Mouse (Mus musculus): Measurements from ENCODE around the gene Frat1.

Gene Frat1

GRCm38 (mm10) chr19:41829381-41830105 lies at the start of gene Frat1:
Gene Frat1, plus strand, starts transcription at chr19:41829970.
- peak; percentile 91 for DNase-seq

- DNase-seq: no peak
These were observed 42.9 kb upstream of the Frat1 start for GRCm38 (mm10) chr19:41786896-41787295.

- DNase-seq: no peak
These were observed 40.4 kb upstream of the Frat1 start for GRCm38 (mm10) chr19:41789110-41789961.

- no peak for DNase-seq
These were observed 38.4 kb upstream of the Frat1 start for GRCm38 (mm10) chr19:41791384-41791783.

GRCm38 (mm10) chr19:41792934-41793486 lies 36.8 kb upstream of the Frat1 start:
- DNase-seq: no peak

GRCm38 (mm10) chr19:41794017-41794416 lies 35.8 kb upstream of the Frat1 start:
- no peak for DNase-seq

- no peak for DNase-seq
These were observed 34.9 kb upstream of the Frat1 start for GRCm38 (mm10) chr19:41794901-41795300.

DNA sequence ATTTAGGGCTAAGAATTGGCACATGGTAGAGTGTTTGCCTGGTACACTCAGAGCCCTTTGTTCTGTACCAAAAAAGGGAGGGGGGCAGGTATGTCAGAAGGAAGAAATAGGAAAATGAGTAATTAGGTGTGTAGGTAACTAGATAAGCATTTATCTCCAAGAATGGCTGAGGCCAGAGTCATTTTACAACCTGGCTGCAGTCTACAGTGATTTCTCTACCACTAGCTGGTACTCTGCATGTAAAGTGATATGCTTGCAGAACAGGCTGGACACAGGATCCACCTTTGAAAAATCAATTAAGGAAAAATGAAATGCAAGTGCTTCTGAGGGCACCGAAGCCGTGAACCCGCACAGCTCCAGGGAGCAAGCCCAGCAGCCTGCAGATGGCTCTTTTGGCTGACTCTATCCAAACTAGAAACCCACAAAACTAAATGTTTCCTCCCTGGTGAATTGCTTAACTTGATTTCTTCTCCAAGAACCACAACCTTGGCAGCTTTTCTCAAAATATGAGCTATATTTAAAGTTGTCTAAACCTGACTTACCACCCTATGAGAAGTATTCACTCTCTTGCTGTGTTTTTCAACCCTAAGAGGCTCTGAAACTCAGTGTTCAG lies 33.5 kb upstream of the Frat1 start:
- no peak for DNase-seq

DNA sequence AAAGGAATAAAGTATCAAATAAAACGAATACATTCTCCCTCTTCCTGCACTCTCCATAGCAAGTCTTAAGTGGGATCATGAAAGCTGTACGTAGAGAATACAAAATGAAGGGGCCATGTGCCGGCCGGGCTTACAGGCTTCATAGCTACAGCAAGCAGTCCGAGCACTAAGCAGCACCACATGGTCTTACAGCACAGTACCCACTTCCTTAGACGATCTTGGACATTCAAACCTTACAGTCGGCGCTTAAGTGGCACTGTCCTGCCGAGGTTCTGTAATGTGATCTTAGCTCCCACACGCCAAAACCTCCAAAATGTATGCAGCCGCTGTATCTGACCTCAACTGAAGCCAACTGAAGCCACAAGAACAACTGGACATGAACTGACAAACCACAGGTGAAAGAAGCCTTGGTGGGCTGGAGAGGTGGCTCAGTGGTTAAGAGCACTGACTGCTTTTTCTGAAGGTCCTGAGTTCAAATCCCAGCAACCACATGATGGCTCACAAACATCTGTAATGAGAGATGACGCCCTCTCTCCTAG lies 32.9 kb upstream of the Frat1 start:
- DNase-seq: no peak

- no peak for DNase-seq
These were observed 32.2 kb upstream of the Frat1 start for GRCm38 (mm10) chr19:41797536-41797935.

DNA sequence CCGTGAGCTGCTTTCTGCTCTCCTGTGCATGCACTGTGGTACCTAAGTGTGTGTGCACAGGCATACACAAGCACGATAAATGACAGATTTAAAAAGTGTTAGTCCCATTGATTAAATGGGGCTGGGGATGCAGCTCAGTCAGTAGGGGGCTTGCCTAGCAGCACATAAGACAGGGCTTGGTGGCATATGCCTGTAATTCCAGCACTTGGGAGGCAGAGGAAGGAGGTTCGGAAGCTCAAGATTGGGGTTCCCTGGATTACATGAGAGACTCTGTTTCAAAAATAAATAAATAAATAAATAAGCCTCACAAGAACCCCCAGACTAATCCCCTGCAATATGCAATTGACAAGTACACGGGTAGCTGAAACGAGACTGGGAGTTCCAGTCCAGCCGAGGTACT lies 29.3 kb upstream of the Frat1 start:
- DNase-seq: no peak

GRCm38 (mm10) chr19:41800986-41801741 lies 28.6 kb upstream of the Frat1 start:
- no peak for DNase-seq

DNA sequence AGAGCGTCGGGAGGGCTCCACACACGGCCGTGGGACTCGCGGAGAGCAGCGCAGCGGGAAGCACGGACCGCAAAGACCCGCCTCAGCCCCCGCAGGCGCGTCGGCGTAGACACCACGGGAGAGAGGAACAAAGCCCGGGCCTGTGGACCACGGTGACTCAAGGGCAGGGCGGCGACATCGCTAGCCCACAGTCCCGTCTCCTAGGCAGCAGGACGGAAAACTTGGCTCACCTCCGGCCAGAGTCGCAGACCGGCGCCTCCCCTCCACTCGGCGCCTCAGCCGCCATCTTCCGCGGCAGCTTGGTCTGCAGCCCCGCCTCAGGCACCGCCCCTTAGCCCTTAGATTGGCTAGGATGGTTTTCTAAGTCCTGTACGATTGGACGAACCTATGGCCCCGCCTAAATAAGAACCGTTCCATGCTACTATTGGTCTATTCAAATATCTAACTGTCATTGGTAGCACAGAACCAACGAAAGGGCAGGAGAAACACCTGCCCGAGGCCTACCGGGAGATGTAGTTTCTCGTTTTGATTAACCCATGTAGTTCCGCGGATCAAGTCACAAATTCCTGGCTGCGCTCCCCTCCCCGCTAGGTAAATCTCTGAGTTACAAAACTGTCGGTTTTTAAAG lies 27.9 kb upstream of the Frat1 start, which contains the start of gene Arhgap19:
TSS of gene Arhgap19 (minus strand) at position 306 of the 628 bp plus-strand sequence.
- DNase-seq: peak; percentile 96

- no peak for DNase-seq
These were observed 26.4 kb upstream of the Frat1 start for GRCm38 (mm10) chr19:41803322-41803721.

DNA sequence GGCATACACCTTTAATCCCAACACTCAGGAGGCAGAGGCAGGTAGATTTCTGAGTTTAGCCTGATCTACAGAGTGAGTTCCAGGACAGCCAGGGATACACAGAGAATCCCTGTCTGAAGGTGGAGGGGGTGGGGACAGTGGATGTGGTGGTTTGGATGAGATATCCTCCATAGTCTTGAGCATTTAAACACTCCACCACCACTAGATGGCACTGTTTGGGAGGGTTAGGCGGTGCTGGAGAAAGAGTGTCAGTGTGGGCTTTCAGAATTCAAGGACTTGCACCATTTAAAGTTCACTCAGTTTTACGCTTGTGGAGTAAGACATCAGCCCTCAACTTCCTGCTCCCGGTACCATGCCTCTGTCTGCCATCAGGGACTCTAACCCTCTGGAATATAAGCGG lies 23.9 kb upstream of the Frat1 start:
- DNase-seq: no peak

DNA sequence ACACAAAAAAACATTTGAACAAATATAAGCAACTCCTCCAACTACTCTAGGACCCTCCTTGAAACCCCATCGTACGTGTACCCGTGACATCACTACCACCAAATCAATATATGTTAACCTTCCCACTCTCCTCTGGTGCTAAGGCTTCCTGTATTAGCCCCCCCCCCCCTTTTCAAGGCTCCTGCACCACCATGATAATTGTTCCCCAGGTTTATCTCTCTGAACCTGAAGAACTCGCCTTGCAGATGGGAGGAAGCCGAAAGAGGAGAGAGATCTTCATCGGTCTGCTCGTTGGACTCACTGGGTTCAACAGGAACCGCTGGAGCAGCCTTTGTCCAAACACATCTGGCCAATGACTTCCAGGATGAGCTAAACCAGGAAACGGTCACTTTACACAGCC lies 22.3 kb upstream of the Frat1 start:
- no peak for DNase-seq

DNA sequence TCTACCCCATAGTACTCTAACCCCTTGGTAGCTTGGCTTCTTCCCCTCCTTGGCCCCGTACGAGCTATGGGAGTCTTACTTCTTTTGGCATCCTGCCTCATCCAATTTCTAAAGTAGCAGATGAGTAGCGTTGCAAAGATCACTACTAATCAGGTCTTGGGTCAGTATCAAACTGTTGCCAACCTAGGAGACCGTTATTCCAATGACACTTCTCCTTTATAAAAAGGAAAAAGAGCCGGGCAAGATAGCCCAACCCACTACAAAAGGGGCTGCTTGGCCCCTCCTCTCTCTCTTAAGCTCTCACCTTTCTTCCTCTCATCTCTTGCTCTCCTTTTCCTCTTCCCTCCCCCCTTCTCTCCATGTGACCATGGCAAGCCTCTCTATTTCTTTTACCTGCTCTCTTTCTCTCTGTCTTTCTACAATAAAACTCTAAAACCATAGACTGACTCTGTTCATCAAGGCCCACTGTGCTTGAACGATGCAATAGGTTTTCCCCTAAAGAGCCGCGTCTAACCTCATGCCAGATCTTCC lies 21.6 kb upstream of the Frat1 start:
- no peak for DNase-seq

DNA sequence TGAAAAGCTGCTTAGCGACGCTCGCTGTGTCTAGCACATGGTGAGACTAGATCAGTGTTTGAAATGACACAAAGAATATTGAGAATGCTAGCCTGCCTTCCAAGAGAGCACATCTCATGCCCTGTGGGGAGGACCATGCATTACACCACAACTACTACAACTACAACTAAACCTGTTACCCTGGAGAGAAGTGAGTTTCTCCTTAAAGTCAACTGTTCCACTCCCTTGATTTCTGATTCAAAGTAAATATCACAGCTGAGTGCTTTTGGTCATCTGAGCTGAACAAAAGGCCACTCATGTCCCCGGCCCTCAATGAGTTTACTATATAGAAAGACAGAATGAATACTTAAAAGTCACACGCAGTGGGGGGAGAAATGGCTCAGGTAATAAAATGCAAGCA lies 19.7 kb upstream of the Frat1 start:
- DNase-seq: no peak

GRCm38 (mm10) chr19:41812525-41812924 lies 17.2 kb upstream of the Frat1 start:
- DNase-seq: no peak

DNA sequence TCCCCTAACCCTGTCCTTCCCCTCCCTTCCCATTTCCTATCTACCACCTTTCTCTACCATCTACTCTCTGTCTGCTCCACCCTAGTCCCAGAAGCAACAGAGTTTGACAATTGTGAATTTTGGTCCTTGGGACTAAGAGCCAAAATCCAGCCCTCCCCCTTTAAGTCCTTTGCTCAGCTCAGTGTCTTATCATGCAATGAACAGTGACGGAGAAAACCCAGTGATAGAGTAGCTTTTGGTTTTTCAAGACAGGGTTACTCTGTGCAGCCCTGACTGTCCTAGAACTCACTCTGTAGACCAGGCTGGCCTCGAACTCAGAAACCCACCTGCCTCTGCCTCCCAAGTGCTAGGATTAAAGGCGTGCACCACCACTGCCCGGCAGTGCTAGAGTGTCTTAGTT lies 16.4 kb upstream of the Frat1 start:
- no peak for DNase-seq

DNA sequence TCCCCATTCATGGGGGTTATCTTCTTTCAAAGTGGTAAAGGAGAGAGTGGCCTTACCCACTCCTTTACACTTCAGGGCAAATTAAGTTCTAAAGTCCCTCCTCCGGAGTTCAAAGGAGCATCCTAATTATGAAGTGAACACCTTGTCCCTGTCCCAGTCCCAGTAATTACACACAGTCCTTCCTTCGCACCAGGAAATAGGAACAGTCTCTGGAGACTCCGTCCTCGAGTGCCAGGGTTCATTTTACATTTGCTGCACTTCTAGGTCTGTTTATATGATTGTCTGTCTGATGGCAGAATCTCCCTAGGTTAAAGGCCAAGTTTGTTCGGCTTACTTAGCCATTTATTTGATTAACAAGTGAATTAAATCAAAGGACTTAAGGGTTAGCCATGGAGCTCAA lies 13.4 kb upstream of the Frat1 start:
- DNase-seq: no peak

DNA sequence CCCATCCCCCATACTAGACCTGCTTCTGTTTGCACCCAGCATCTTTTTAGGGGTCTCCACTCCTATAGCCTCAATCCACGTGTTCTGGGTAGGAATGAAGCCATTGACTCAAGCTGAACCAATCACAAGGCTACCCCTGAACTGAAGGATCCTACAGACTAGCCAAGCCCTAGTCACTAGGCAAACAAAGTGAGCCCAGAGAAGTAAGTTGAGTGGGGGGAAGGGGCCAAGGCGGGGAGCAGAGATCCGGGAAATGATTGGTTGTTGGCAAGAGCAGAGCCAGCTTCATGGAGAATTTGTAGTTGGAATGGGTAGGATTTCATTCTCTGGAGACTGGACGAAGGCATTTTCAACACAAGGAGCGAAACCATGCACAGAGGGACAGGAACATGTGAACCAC lies 12.9 kb upstream of the Frat1 start:
- peak; percentile 24 for DNase-seq

Data from embryo, embryonic 11 days (tissue).